Mouse (Mus musculus) right cerebral cortex, adult 18-20 months (tissue): ENCODE measurements around the gene Eif5.
A peak's percentile ranks its signal among the peaks of the same experiment; 100 is the strongest.

Experiments
- DNase-seq: peaks from one replicate; pipeline ENCODE4 v3.0.0; 2022; ENCODE audit warnings: mixed read lengths

Eif5 gene

DNA sequence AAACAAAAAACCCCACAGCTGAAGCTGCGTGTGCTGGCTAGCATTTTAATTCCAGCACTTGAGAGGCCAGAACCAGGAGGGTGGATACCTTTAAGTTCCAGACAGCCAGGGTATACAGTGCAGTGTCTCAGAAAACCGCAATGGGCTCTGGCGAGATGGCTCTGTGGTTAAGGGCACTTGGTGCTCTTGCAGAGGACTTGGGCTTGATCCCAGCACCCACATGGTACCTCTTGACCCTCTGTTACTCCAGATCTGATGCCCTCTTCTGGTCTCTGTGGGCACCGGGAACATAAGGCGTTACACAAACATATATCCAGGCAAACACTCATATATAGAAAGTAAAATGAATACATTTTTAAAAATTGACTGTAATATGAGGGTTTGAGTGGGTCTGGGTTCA lies 27.5 kb downstream of the Eif5 start:
- no peak for DNase-seq

DNA sequence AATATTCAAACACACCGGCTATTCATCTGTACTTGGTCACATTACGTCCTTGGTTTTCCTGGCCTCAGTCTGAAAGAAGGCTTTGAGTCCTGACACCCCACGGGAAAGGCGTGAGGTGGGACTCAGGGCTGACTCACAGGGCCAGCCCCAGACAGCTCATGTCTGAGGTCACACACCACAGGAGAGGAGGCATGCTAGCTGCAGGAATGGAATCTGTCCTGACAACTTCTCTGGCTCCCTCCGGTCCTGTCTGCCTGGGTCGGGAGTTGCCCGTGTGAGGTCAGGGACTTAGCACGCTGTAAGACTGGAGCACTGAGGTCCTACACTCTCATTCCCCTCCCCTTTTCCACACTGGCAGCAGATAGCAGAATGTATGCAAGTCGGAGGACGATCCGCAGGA lies 31.0 kb downstream of the Eif5 start:
- no peak for DNase-seq

DNA sequence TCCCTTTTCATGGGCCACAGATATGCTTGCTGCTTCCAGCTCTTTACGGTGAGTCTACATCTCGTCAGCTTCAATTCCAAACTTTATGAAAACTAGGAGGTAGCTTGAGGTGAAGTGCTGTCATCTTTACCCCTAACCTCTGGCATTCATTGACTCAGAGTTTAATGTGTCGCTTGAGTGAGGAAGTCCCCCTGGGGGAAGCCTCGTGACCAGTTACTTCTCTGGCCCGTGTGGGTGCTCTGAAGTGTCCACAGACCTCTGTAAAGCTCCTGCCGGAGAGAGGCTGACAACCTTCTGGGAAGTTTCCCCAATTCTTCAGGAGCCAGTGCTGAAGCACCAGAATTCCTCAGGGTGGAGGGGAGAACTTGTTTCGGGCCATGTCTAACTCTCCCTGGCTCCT lies 34.6 kb downstream of the Eif5 start:
- DNase-seq, result no peak

DNA sequence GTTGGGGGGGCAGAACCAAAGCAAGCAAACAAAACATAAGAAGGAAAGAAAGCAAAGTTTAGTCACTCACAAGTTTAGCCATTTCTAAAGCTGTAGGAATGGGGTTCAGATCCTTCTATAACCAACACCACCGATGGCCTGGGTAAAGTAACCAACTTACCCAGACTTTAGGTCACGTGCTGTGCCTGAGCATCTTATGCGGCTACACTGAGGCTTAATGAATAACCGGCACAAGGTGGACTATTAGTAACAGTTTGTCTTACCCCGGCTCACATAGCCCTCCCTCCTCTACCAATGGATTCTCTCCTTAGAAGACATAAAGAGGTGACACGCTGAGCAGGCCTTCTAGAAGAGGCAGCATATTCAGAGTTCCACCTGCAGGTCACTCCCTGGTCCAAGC lies 35.5 kb downstream of the Eif5 start:
- no peak for DNase-seq

DNA sequence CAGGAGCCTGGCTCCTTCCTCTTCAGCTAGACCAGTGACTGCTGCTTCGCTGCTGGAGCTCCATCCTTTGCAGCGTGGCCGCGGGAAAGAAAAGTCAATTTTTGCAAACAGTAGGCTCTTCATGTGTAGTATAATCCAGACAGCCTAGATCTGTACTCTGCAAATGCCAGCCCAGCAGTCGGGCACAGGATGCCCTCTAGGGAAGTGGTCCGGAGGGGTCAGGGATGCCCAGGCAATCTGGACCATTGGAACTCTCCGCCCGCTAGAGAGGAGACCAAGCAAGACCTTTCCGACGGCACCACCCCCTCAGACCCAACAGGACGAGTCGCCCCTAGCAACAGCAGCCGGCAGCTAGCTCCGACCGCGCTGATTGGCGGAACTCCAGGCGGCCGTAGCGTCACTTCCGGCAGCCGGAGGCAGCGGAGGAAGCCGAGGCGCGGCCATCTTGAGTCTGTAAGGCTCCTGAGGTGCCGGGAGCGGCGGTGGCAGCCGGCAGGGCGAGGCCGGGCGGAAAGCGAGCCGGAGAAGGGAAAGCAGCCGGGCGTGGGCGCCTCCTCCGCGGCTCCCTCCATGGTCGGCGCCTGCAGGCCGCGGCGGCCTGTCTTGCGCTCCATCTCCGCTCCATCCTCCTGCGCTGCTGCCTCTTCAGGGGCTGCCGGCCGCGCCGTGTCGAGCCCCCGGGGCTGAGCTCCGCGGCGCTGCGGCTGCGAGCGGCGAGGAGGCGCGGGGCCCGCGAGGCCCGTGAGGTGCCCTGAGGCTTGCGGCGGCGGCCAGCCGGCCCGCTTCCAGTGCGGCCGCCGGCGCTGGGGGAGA lies 36.5 kb downstream of the Eif5 start, which contains the start of gene Mark3:
Mark3 (plus strand) TSS at position 450 of the 813 bp plus-strand sequence.
- DNase-seq, result peak; percentile 98

DNA sequence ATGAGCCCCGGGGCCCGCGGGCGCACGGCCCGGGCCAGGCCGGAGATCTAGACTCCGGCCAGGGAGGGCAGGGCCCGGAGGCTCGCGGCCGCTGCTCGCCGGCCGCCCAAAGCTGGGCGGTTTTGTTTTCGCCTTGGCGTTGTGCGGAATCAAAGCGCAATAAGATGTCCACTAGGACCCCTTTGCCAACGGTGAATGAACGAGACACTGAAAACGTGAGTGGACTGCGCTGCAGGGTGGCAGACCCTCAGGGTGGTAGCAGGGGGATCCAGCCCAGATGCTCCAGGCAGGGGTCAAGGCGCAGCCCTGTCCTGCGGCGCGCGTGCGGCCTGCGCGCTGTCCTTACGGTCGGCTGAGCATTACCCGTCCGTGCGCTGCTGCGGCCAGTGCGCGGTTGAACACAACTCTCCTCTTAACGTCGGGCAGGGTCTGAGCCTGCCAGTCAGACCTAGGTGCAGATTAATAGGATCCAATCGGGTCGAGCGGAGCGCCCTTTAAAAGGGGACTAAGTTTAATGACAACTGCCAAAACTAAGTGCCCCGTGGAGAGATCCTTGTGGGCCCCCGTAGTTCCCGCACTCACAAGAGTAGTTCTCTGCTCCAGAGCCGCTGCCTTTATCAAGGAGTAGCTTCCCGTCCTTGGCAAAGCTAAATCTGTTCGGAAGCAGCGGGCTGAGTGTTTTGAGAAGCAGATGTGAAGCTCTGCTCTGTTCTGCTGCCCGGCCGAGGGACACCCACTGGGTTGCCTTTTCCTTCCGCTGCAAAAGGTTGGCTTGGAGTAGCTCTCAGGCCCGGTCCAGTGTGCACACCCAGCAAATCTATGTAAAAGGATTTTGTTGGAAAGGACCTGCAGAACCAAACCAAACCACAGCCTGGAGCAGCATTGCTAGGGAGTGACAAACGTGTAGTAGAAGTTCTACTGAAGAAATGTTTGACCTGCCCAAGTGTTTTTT lies 37.3 kb downstream of the Eif5 start:
- peak; percentile 34 for DNase-seq

DNA sequence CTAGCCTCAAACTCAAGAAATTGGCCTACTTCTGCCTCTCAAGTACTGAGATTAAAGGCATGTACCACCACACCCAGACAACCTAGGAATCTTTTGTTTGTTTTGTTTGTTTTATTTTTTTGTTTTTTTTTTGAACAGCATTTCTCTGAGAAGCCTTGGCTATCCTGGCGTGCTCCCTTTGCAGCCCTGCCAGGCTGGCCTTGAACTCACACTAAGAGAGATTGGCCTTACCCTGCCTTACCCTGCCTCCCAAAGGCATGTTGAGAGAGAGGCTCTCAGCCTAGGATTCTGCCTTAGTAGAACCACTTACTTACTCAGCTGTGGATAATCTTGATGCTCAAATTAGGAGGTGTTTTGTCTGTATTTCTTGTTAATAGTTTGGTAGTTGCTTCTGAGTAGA lies 45.2 kb downstream of the Eif5 start:
- no peak for DNase-seq

DNA sequence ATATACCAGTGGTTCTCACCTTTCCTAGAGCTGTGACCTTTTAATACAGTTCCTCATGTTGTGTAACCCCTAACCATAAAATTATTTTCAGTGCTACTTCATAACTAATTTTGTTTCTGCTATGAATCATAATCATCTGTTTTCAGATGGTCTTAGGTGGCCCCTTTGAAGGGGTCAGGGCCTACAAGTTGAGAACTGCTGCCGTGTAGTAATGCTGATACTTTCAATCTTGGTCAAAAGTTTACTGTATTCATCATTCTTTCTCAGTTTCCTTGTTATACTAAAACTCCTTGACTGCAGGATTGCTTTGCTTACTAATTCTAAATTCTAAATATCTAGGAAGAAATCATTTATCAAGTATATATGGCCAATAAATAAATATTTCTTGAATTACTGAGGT lies 46.6 kb downstream of the Eif5 start:
- no peak for DNase-seq

DNA sequence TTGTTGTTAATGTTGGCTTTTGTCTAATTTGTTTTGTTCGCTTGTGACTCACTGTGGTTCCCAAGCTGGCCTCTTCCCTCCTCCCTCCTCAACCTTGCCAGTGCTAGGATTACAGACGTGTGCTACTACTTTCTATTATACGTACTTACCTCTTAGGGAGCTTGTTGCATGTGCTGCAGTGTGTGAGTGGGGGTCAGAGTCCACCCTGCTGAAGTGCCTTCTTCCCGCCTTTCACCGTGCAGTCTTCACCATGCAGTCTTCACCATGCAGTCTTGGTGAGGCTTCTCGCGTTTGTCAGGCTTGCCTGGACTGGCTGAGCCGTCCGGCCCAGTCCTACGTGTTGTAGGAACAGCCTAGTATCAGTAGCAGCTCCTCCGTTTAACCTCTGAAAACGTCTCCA lies 49.4 kb downstream of the Eif5 start:
- DNase-seq, result no peak

DNA sequence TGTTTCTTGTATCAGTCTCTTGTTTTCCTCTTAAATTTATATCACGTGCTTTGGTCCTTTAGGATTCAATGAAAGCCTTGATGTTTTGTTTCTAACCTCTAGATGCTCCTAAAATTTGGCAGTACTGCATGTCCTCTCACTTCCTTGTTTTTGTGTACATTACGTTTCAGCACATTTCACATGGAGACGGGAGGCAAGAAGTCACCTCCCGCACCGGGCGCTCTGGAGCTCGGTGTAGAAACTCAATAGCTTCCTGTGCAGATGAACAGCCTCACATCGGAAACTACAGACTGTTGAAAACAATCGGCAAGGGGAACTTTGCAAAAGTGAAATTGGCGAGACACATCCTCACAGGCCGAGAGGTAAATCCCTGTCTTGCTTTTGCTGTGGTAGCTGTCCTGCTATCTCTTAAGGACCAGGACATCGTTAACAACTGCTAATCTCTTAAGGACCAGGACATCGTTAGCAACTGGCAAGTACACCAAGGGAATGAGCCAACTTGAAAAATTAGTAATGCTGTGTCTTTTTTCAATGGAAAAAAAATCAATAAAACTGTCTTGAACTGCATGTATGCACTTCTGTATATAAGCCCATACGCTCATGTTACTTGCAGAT lies 54.7 kb downstream of the Eif5 start:
- DNase-seq, result no peak

DNA sequence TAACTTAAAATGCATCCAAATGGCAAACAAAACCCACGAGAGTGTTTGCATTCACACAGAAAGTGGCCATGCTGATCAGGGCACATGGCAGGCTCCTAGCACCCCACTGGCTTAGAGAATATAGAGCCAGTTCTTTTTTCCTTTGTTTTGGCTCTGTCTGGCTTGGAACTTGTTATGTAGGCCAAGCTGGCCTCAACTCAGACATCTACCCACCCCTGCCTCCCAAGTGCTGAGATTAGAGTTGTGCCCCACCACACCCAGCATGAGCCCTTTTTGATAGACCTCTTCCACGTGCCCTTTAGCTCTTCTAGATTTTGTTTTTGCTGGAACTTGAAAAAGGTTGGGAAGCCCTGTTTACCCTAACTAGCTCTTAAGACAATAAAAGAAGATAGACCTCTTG lies 56.0 kb downstream of the Eif5 start:
- no peak for DNase-seq
